Mouse (Mus musculus) midbrain, embryonic 10.5 days (tissue): ENCODE measurements around the gene Aida. TPM values are rescaled to one million over a fixed set of nuclear protein-coding genes. Genes with fewer than 3 reads are reported as not detected.
"Not testable (repeated sequence)": the region's sequence is repeated elsewhere in the genome, so short reads cannot be mapped to it uniquely, and the experiment has no call there.

Source experiments
- DNase-seq: peaks from one replicate; pipeline ENCODE4 v3.0.0-alpha.2; 2017; ENCODE audit warnings: low spot score
- H3K27ac ChIP-seq: fragments of 300-500 bp; sonication (generic); replicated peaks from 2 replicates; pipeline ENCODE4 v1.5.1; 2016; ENCODE audit warnings: mild to moderate bottlenecking
- H3K27me3 ChIP-seq: fragments of 300-500 bp; sonication (generic); 2 replicates; pipeline ENCODE4 v1.6.1; 2016; ENCODE audit warnings: low read depth, mild to moderate bottlenecking; ENCODE audit not compliant: poor library complexity, severe bottlenecking
- H3K36me3 ChIP-seq: fragments of 300-500 bp; sonication (generic); 2 replicates; pipeline ENCODE4 v1.6.1; 2016; ENCODE audit warnings: mild to moderate bottlenecking, moderate library complexity
- H3K4me1 ChIP-seq: fragments of 300-500 bp; sonication (generic); 2 replicates; pipeline ENCODE4 v1.6.1; 2016
- H3K4me3 ChIP-seq: fragments of 300-500 bp; sonication (generic); 2 replicates; pipeline ENCODE4 v1.5.1; 2016; ENCODE audit warnings: mild to moderate bottlenecking, moderate library complexity
- H3K9me3 ChIP-seq: fragments of 300-500 bp; sonication (generic); replicated peaks from 2 replicates; pipeline ENCODE4 v1.6.1; 2016; ENCODE audit warnings: mild to moderate bottlenecking
- WGBS: fragments of 180-500 bp; shearing (Covaris S2); methylation state at CpG from one replicate; pipeline ENCODE4 v1.1.7; 2016; 5-methylcytosine and 5-hydroxymethylcytosine counted together
- polyA plus RNA-seq: library from polyadenylated mRNA; unstranded; fragments of >200 nt; fragmentation: Nextera tagmentation; extraction: Ambion mirVana; gene quantifications from 2 replicates; pipeline ENCODE4 v1.2.1, GENCODE M21; 2016

The Aida gene
- polyA plus RNA-seq, 1 experiment from 2014 or later = 45.1 TPM

DNA sequence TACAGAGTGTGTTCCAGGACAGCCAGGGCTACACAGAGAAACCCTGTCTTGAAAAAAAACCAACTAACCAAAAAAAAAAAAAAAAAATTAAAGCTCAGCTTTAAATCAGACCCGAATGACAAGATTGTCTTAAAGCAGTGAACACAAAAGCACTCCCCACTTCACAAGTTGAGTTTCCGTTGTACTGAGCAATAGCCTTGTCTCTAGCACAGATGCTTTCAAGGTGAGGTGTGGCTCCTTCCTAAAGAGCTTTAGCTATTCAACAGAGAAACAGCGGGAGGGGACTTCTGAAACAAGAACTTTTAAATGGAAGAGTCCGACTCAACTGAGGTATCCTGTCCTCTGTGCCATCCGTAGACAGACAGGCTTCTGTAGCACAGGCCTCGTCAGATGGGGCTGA is 28.0 kb downstream of the Aida start:
- H3K36me3 ChIP-seq = peaks cover 94% of the 10 kb centered on the region
- WGBS = 94% methylated on average over 6 of the region's 6 CpGs
- H3K27me3 ChIP-seq = no peaks in the 10 kb centered on the region
- no peak overlapping the region for H3K4me3 ChIP-seq
- H3K27ac ChIP-seq = no peak overlapping the region
- no peak for DNase-seq
- no peaks in the 10 kb centered on the region for H3K4me1 ChIP-seq
- 0 out of 2 replicates have a peak, but pooled peaks cover 5% of the 10 kb centered on the region for H3K9me3 ChIP-seq

DNA sequence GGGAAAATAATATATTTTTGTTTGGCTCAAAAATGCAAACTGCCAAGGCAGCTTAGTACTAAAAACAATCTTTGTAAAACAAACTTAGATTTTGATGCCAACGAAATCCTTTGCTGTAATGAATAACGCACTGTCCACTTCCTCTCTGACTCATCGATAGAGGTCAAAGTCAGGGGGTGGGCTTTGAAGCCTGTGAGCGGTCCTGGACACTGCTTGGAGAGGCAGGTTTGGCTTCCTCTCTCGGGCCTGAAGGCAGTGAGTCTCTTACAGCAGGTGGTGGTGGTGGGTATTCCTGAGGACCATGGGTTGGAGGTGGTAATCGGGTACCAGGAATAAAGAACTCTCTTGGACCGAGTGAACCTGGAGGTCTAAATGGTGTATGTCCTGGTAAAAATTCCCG is 30.8 kb downstream of the Aida start:
- WGBS = 91% methylated on average over 8 of the region's 8 CpGs
- Histone ChIP-seq H3K27me3 (no peaks in the 10 kb centered on the region), H3K36me3 (peaks cover 97% of the 10 kb centered on the region), H3K4me3 (no peak overlapping the region), H3K4me1 (no peaks in the 10 kb centered on the region), H3K27ac (no peak overlapping the region), H3K9me3 (0 out of 2 replicates have a peak, but pooled peaks cover 5% of the 10 kb centered on the region)
- DNase-seq = no peak

DNA sequence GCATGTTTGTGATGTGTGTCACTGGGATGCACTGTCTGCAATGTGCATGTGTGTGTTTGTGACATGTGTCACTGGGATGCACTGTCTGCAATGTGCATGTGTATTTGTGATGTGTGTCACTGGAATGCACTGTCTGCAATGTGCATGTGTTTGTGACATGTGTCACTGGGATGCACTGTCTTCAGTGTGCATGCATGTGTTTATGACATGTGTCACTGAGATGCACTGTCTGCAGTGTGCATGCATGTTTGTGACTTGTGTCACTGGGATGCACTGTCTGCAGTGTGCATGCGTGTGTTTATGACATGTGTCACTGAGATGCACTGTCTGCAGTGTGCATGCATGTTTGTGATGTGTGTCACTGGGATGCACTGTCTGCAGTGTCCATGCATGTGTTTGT is 46.5 kb downstream of the Aida start:
- Histone ChIP-seq H3K4me1 (peaks cover 17% of the 10 kb centered on the region), H3K36me3 (peaks cover 46% of the 10 kb centered on the region)
- H3K27me3 ChIP-seq, H3K9me3 ChIP-seq, DNase-seq, H3K27ac ChIP-seq, H3K4me3 ChIP-seq: not testable (repeated sequence)
- 97% methylated on average over 1 of the region's 1 CpGs for WGBS

DNA sequence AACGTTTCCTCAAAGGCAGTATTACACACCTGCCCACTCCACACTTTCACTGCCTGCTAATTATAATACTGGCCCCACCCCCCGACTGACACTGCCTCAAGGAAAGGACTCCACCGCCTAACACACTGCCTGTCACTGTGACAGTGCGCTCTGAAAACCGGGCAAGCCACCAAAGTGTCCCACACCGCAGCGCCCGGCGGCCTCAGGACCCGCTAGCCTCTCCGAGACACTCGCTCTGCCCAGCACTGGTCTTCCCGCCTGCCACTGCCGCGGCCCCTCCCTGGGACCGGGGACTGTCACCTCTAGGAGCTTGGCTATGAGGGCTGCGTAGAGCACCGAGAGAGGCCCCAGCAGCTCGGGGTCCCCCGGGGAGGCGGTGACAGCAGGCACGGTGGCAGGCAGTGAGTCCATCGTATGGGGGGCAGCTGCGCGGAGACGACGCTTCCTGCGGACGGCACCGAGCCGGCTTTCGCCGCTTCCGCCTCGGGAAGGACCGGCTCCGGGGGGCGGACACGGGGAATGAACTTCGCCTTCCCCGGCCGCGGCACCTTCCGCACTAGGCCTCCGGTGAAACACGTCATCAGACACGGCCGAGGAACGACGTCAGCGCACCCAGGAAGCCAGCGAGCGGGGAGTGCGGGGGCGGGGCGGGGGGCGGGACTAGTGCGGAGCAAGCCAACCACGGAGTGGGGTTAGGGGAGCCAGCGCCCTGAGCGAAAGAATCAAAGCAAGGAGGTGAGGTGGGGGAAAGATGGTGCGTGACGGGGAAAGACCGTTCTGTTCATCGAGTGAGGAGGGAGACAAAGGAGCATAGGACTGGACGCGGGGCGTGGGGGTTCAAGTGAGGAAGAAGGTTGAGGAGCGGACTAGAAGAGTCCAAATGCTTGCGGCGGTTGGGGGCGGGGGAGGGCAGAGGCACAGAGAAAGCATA is 48.8 kb downstream of the Aida start:
- Histone ChIP-seq H3K4me1 (peaks cover 17% of the 10 kb centered on the region), H3K27ac (peak overlapping the region; percentile 88), H3K36me3 (peaks cover 45% of the 10 kb centered on the region), H3K9me3 (no peaks in the 10 kb centered on the region), H3K27me3 (no peaks in the 10 kb centered on the region), H3K4me3 (peak overlapping the region; percentile 82)
- WGBS = under 1% methylated on average over 72 of the region's 72 CpGs
- peak; percentile 89 for DNase-seq

DNA sequence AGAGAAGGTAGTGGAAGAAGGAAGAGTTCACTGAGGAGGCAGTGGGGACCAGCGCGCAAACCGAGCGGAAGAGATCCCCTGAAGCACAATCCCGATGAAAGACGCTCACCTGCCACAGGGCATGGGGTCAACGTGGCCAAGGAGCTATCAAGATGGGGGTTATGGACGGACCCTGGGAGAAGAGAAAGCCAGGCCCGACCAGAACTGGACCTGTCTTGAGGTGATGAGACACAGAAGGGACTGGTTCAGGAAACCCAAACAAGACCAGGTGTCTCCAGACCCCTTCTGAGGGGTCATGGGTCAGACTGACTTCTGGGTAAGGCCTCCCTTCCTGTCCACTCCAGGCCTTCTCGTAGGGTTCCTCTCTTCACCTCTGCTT is 49.4 kb downstream of the Aida start:
- peak overlapping the region; percentile 82 for H3K4me3 ChIP-seq
- H3K9me3 ChIP-seq = no peaks in the 10 kb centered on the region
- H3K36me3 ChIP-seq = peaks cover 46% of the 10 kb centered on the region
- peaks cover 17% of the 10 kb centered on the region for H3K4me1 ChIP-seq
- no peak for DNase-seq
- 11% methylated on average over 10 of the region's 10 CpGs for WGBS
- H3K27me3 ChIP-seq = no peaks in the 10 kb centered on the region
- peak overlapping the region; percentile 88 for H3K27ac ChIP-seq

DNA sequence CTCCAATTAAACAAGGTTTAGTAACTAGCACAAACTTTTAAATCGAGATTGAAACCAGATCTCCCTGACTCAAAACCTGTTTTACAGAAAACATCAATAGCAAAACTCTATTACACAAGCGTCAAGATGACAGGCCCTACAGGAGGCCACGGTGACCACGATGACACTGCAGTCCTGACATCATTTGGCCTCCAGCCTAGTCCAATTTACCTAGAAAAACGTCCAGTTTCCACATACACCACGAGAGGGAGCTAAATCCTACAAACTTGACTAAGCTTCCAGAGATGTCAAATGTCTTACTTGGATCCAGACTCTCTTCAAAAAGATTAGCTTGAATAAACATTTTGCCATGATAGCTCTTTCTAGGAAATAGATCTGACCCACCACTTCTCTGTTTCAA is 53.5 kb downstream of the Aida start:
- Histone ChIP-seq H3K4me1 (peaks cover 14% of the 10 kb centered on the region), H3K27me3 (no peaks in the 10 kb centered on the region), H3K36me3 (peaks cover 66% of the 10 kb centered on the region), H3K27ac (no peak overlapping the region), H3K4me3 (no peak overlapping the region), H3K9me3 (no peaks in the 10 kb centered on the region)
- WGBS = 35% methylated on average over 6 of the region's 6 CpGs
- DNase-seq = peak; percentile 22

DNA sequence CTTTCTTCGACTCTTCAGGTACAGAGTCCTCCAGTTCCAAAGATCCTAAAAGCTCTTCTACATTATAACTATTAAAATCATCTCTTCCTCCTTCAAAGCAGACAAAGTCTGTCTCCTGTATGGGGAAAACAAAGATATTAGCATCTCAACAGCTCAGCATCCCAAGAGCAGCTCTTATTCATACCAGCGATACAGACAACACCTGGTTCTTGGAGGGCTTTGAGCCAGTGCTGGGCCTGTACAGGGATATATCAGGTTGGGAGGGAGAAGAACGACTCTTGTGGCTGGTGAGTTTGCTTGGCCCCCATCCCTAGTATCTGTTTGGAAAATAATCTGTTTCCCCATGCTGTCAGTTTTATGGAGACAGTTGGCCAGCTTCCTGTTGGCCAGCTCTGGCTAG is 62.5 kb downstream of the Aida start:
- no peak for DNase-seq
- 91% methylated on average over 3 of the region's 3 CpGs for WGBS
- no peaks in the 10 kb centered on the region for H3K27me3 ChIP-seq
- H3K4me1 ChIP-seq = no peaks in the 10 kb centered on the region
- no peak overlapping the region for H3K27ac ChIP-seq
- peaks cover 91% of the 10 kb centered on the region for H3K36me3 ChIP-seq
- H3K4me3 ChIP-seq = no peak overlapping the region
- no peaks in the 10 kb centered on the region for H3K9me3 ChIP-seq

DNA sequence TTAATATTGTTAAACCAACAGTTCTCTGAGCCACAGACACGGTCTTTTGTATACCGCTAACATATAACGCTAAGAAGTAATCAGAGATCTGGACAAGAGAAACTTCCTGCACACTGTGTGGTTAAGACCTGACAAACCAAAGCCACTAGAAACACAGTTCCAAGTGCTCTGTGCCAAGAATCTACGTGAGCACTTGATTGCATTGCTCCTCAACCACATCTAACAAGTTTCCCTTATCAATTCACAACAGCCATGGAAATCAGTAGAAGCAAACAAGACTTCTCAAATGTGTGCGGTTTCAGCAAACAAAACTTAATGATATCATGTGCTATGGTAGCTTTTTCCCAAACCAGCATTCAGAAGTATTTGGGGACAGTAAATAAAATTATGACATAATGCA is 65.9 kb downstream of the Aida start:
- DNase-seq = no peak
- H3K4me1 ChIP-seq = peaks cover 3% of the 10 kb centered on the region; the same call in 1 of the 2 replicates
- no peak overlapping the region for H3K27ac ChIP-seq
- no peaks in the 10 kb centered on the region for H3K9me3 ChIP-seq
- no peak overlapping the region for H3K4me3 ChIP-seq
- peaks cover 79% of the 10 kb centered on the region for H3K36me3 ChIP-seq
- H3K27me3 ChIP-seq = no peaks in the 10 kb centered on the region
- WGBS = 93% methylated on average over 5 of the region's 5 CpGs

DNA sequence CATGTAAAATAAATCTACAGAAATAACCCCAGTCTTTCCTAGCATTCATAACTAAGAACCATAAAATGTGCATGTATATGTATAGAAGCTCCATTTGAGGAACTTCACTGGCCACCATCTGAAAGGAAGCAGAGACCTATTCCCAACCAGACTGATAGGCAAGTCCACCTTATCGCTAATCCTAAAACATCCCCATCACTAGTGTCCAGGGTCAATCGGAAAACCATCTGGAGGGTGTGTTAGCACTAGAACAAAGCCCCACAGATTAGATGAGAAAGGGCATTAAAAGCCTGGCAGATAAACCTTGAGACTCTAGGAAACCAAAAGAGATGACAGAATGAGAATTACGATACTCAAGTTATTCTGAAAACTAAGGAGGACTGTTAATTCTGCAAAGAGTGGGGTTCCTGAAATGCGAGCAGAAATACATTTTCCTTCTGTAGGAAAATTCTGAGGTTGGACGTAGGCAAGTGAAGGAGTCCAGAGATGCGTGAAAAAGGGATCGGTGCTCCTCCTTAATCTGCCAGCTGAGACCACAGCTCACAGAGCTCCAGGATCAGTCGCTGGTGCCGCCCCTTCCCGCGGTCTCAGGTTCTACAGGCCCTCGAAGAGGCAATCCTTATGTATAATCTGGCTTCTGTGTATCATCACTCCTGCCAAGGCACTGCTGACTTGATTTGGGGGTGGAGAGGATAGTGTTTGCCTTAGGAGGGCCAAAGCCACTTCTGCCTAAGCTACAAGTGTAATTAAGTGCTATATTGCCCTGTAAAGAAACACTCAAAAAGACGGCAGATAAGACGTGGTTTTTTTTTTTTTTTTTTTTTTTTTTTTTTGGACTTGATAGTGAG is 66.6 kb downstream of the Aida start:
- peaks cover 10% of the 10 kb centered on the region for H3K4me1 ChIP-seq
- no peaks in the 10 kb centered on the region for H3K27me3 ChIP-seq
- WGBS = 88% methylated on average over 14 of the region's 14 CpGs
- DNase-seq = no peak
- H3K9me3 ChIP-seq = no peaks in the 10 kb centered on the region
- no peak overlapping the region for H3K27ac ChIP-seq
- peaks cover 73% of the 10 kb centered on the region for H3K36me3 ChIP-seq
- no peak overlapping the region for H3K4me3 ChIP-seq

DNA sequence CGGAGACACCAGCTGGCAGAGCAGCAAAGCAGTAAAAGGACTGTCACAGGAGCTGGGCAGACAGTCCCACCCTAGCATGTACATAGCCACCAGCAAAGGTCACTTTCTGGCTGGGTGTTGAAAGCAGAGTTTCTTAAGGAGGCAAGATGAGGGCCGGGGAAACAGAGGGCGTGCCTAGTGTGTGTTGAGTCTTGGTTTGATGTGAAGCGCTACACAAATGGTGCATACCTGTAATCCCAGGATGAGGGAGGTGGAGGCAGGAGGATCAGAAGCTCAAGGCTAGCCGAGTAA is 67.1 kb downstream of the Aida start:
- Histone ChIP-seq H3K9me3 (no peaks in the 10 kb centered on the region), H3K27me3 (no peaks in the 10 kb centered on the region), H3K27ac (no peak overlapping the region), H3K4me3 (no peak overlapping the region), H3K36me3 (peaks cover 67% of the 10 kb centered on the region), H3K4me1 (peaks cover 16% of the 10 kb centered on the region)
- 92% methylated on average over 5 of the region's 5 CpGs for WGBS
- DNase-seq = no peak

DNA sequence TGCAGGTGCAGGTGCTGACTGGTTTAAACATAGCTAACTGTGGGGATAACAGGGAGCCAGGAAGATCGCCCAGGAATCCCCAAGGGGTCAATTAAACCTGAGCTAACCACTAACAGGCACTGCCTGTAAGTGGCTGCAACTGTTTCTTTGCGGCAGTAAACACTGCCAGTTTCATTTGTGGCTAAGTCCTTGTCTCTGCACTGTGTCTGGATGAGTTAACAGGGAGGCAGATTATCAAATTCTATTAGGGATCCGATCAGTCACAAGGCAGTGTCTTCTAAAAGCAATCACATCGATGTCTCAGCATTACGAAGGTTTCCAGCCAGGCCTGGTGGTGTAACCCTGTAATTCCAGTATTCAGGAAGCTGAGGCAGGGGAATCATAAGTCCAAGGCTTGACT is 70.0 kb downstream of the Aida start:
- no peak overlapping the region for H3K4me3 ChIP-seq
- 90% methylated on average over 5 of the region's 5 CpGs for WGBS
- H3K4me1 ChIP-seq = peaks cover 30% of the 10 kb centered on the region
- no peaks in the 10 kb centered on the region for H3K27me3 ChIP-seq
- H3K27ac ChIP-seq = no peak overlapping the region
- no peak for DNase-seq
- peaks cover 41% of the 10 kb centered on the region for H3K36me3 ChIP-seq
- no peaks in the 10 kb centered on the region for H3K9me3 ChIP-seq

DNA sequence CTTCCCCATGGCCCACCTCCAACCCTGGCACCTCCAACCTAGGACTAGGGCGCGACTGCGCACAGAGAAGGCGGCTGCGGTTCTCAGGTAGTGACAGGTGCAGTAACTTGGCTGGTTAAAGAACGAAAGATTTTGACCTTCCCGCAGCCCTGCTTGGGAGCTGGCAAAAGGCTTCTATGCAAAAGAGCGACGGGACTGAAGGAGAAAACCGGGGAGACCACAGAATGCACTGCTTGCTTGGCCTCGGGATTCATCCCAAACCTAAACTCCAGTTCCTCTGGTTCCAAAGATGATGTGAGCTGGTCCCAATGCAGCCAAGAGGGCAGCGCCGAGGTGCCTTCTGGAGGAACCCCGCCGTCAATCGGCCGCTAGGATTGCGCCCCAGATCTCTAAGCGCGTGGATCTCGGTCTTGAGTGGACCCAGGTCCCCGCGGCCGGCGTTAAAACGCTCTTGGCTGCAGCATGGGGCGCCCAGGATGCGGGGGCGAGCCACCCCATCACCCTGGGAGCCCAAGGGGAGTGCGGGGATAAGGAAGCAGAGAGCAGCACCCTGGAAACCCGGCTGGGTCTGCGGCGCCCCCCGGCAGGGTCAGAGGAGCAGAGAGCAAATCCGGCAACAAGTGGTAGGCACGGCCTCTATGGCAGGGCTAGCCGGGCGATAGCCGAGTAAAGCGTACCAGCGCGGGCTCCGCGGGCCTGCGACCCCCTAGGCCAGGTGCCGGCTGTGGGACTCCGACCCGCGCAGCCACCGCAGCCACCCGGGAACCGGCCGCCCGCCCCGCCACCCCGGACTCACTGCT is 72.4 kb downstream of the Aida start:
- H3K9me3 ChIP-seq = no peaks in the 10 kb centered on the region
- H3K27ac ChIP-seq = peak overlapping the region; percentile 92
- no peak for DNase-seq
- H3K4me1 ChIP-seq = peaks cover 30% of the 10 kb centered on the region
- no peaks in the 10 kb centered on the region for H3K27me3 ChIP-seq
- H3K36me3 ChIP-seq = peaks cover 17% of the 10 kb centered on the region
- peak overlapping the region; percentile 94 for H3K4me3 ChIP-seq
- 2% methylated on average over 56 of the region's 56 CpGs for WGBS
